Mouse (Mus musculus) brain, embryonic 14.5 days (tissue): ENCODE results near the gene Stk40.

Source experiments
- CTCF ChIP-seq: fragments of 200-500 bp; IDR thresholded peaks from 2 replicates; pipeline ENCODE4 v1.5.1; 2012; ENCODE audit warnings: inconsistent platforms, mild to moderate bottlenecking, moderate library complexity, borderline replicate concordance; ENCODE audit not compliant: insufficient read depth, insufficient read length; ENCODE audit errors: extremely low read depth
- POLR2A ChIP-seq: fragments of 200-500 bp; IDR thresholded peaks from 2 replicates; pipeline ENCODE4 v1.6.1; 2012; ENCODE audit warnings: mild to moderate bottlenecking, inconsistent platforms, borderline replicate concordance; ENCODE audit not compliant: poor library complexity, insufficient read depth, insufficient read length, severe bottlenecking; ENCODE audit errors: extremely low read depth

- TF ChIP-seq POLR2A (no peak), CTCF (peak; percentile 63)
Observed at GRCm38 (mm10) chr4:126156617-126157016, 52.9 kb downstream of the Stk40 start.
